Mouse (Mus musculus) kidney, adult 9 months (tissue): ENCODE data around the gene Tbp.

Source experiments
- DNase-seq: peaks from one replicate; pipeline ENCODE4 v3.0.0; 2022

Tbp gene

DNA sequence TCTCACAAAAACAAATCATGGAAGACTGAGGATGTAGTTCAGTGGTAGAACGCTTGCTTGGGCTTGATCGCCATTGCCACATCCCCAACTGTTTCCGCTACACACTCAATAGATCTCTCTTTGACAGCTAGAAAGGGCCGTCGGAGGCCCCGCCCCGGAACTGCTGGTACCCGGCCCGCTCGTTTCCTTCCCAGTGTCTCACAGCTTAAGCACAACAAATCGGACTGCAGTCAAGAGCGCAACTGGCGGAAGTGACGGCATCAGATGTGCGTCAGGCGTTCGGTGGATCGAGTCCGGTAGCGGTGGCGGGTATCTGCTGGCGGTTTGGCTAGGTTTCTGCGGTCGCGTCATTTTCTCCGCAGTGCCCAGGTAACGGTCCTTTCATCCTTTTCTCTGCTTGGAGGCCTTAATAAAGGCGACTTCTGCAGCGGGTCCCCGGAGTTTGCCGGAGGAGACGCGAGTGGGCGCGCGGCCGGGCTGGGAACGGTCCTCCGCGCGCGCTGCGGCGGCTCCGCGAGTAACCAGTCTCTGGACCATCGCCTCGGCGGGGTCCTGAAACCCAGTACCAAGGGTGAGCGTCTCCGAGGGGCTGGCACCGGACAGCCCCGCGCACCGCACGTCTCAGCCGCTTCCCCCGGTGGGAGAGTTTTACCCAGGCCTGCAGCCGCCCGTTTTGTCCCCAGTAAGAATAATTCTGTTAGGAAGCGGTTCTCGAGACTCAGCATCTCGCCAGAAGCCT, at the start of gene Tbp, which contains the start of gene Psmb1:
Gene Tbp (plus strand): TSS at position 233 of the 739 bp plus-strand sequence.
Gene Psmb1 (minus strand): TSS at position 96 of the 739 bp plus-strand sequence.
- DNase-seq: peak; percentile 99

DNA sequence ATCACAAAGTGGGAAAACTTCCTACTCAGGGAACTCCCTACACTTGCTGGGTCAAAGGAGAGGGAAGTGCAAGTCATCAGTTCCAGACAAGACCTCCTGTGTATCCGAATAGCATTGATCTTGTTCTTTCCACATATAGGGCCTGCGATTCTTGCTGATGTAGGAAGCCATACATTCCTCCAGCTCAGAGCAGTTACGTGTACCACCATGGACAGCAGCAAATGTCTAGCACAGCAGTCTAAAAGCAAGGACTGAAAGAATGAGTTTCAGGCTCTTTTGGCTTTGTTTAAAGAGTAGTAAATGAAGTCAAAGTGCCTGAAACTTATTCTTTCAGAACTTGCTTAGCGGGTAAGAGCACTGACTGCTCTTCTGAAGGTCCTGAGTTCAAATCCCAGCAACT, 44.5 kb upstream of the Tbp start:
- no peak for DNase-seq

DNA sequence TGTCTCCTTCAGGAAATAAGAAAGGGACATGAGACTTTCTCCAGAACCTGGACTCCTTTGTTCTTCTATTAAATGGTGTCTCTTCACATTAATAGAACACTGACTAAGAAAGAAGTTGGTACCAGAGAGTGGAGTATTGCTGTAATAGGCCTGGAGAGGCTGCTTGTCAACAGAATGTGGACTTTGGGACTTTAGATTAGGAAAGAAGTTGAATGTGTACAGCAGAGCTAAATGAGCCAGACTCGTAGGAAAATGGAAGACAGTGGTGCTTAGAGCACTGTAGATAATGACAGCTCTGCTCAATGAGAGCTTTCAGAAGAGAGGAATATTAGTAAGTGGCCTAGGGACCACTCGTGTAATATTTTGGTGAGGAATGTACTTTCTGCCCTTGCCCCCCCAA, 43.1 kb upstream of the Tbp start:
- DNase-seq: no peak

DNA sequence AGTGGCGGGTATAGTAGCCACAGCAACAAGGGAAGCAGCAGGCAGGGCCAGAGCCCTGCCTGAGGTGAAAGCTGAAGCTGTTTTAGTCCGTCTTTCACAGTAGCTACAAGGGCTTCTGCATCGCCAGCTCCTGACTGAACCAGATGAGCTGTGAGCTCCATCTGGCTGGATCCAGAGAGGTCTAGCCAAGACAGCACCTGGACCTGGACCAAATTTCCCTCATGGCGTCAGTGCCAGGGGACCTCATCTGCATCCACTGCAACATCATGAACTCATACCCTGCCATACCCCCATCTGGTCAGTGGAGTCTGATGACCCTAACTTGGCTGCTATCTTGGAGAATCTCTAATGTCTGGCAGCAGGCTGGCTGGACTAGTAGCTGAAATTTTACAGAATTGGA, 39.9 kb upstream of the Tbp start:
- no peak for DNase-seq

DNA sequence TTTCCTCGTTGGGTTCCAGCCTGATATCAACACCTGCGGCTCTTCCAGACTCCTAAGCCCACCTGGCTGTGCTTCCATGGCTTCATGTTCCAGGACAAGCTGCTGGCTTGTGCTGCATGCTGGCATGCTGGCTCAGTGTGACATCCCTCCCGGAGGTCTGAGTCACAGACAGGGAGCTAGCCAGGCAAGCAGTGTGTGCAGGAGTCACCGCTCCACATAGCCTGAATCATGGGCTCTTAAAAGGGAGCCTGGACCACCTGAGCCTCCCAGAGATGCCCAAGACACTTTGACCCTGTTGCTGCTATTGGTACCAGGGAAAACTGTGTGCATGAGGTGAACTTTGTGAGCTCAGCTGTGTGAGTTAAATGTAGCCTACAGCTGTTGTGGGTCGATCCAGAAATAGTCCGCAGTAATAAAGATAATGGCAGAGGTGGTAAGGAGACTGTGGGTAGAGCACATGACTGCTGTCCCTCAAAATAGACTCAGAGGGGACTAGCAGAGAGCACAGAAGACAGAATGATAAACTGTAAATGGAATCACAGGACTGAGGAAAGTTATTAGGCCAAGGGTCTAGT, 37.7 kb upstream of the Tbp start:
- no peak for DNase-seq

DNA sequence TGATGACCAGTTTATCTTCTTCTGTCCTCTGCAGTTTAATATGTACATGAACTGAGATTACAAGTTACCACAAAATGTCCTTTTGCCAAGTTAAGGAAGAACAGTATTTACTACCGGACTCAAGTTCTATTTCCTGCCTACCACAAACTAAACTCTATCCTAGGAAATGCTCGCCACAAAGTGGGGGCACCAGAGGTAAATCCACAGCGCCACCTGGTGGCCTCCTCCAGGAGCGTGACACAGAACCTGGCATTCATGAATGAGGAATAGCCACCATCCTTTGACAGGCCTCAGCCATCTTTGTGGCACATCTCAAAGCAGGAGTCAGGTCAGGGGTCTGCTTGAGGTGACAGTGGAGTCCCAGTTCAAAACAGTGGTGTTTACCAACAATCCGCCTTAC, 32.0 kb upstream of the Tbp start:
- DNase-seq: peak; percentile 66

DNA sequence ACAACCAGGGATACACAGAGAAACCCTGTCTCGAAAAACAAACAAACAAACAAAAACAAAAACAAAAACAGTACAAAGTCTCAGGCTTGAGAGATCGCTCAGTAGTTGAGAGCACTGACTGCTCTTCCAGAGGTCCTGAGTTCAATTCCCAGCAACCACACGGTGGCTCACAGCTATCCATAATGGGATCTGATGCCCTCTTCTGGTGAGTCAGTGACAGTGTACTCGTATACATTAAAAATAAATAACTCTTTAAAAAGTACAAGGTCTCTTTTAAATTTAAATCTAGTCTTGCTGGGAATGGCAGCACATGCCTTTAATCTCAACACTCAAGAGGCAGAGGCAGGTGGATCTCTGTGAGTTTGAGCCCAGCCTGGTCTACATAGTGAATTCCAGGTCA, 27.0 kb upstream of the Tbp start:
- no peak for DNase-seq

DNA sequence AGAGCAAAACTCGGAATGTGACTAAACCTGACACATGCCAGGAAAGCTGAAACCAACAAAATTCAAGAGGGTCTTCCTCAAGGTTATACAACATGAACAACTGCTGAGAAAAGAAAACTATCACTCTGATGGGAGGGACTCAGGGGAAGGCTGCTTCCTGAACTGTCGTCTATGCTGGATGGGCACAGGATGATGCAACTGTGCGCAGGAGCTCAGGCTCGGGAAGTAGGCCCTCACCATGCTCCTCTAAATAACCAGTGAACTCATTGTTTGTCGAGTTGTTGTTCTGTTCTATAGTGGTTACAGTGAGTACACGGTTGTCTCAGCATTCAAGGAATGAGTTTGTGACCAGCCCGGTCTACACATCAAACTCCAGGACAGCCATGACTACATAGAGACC, 9.1 kb upstream of the Tbp start:
- DNase-seq: no peak

DNA sequence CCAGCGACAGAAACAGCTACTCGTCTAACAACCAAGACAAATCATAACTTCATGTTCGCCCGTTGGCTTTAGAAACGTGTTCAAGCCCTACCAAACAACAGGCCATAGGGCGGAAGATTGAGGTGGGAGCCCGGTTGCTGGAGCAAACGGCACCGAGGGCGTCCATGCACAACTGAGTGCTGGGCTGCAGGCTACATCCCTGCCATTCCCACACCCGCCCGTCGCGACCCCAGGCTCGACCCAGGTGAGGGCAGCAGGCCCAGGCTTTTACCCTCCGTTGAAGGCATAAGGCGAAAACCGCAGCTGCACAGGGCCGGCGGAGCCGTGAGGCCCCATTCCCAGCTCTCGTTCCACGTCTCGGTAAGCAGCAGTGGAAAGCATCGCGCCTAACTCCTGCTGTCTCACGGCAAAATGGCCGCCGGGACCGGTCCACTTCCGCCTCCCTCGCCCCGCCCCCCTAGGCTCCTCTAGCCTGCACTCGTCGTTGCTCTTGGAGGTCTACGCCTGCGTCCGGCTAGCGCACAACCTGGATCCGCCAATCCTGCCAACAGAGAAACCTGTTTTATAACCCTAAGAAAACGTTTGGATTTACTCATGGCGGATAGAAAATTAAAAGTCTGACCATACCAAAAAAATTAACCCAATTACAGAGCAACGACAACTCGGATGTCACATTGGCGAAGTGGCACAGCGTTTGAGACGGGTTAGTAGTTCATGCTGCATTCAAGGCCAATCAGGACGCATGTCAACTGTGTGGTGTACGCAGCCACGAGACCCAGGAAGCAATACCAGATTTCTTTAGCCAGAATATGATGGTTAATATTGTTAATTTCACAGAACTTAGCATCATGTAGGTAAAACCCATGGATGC, 1.6 kb upstream of the Tbp start:
- DNase-seq: peak; percentile 96

DNA sequence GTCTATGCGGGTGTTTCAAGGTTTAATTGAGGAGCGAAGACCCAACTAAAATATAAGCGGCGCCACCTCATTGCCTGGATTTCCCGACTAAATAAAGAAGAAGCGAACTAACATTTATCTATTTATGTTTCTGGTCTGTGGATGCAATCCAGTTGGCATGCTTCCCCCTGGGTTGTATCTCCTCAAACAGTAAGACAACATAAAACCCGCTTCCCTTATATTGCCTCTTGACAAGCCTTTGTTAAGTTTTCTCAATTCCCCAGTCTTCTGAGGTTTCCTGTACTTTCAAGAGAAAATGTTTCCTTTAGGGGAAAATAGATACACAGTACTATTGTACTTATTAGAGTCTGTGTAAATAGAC, 955 bp upstream of the Tbp start:
- no peak for DNase-seq

DNA sequence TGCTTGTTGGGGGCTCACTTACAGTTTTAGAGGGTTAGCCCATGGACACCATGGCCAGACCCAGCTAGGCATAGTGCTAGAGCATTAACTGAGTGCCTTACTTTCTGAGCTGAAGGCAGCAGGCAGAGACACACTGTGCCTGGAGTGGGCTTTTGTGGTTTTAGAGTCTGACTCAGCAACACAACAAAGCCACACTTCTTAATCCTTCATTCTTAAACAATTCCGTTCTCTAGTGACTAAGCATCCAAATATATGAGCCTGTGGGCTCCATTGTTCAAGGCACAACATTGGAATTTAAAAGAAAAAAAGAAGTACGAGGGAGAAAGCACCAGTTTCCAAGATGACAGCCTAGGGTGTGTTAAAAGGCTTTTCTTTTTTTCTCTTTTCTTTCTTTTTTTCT, 11.0 kb downstream of the Tbp start:
- no peak for DNase-seq

DNA sequence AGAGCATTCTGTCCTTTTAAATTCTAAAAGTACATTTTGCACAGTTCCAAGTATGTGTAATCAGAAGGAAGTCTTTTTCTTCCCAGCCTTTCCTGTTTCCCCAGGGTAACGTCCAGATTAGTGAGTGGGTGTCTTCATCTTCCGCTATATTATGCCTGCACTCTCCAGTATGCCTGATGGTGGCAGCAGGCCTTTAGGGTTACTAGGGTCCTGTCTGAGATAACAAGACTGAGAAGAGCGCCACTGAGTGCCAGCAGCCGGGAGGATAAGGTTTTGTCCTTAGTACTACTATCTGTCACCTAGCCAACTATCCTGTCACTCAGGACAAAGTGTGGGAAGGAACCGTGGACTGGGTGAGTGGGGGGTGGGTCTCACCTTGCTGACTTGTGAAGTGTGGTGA, 18.1 kb downstream of the Tbp start:
- no peak for DNase-seq

DNA sequence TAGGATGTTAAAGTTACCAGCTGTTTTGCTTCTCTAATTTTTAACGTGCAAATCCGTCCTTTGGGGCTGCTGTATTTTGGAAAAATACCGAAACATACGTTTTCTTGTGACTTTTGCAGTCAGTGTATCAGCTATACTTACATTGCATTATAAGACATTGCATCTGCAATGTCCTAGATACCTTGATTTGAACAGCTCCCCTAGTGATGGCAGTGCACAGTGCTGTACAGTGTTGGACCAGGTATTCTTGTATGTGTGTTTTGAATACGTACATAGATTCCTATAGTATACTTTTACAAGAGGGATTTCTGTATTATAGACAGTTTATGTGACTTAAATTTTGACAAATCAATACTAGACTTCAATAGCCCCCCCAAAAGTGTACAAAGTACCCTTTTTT, 18.5 kb downstream of the Tbp start:
- DNase-seq: no peak

DNA sequence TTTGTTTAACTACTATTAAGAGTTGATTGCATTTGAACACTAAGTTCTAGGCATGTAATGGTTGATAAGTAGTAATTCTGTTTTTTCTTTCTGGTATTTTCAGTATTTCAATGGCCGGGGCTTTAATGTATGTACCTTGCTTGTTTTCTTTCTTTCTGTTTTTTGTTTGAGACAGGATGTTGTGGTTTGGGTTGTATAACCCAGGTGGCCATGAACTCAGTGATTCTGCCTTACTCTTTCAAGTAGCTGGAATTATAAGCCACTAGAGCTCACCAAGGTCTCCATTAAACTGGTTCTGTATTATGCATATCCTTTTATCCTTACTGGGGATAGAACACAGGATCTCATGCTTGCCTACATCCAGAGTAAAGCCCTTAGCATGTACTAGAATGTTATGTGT, 19.1 kb downstream of the Tbp start:
- DNase-seq: no peak

DNA sequence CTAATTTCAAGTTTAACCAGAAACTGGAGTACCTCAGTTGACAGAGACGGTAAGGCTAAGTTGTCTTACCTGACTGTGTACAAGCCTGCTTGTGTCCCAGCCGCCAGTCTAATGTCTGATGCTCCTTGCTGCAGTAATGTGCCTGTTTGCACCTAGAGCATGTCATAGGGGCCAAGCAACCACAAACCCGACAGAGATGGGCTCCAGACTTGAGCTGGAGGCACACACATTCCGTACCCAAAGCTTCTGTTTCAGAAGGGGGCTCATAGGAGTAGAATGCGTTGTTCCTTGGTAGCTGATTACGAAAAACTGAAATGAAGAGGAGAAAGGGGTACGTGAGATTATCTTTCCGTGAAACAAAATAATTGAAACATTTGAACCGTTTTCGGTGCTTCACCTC, 26.6 kb downstream of the Tbp start:
- no peak for DNase-seq

DNA sequence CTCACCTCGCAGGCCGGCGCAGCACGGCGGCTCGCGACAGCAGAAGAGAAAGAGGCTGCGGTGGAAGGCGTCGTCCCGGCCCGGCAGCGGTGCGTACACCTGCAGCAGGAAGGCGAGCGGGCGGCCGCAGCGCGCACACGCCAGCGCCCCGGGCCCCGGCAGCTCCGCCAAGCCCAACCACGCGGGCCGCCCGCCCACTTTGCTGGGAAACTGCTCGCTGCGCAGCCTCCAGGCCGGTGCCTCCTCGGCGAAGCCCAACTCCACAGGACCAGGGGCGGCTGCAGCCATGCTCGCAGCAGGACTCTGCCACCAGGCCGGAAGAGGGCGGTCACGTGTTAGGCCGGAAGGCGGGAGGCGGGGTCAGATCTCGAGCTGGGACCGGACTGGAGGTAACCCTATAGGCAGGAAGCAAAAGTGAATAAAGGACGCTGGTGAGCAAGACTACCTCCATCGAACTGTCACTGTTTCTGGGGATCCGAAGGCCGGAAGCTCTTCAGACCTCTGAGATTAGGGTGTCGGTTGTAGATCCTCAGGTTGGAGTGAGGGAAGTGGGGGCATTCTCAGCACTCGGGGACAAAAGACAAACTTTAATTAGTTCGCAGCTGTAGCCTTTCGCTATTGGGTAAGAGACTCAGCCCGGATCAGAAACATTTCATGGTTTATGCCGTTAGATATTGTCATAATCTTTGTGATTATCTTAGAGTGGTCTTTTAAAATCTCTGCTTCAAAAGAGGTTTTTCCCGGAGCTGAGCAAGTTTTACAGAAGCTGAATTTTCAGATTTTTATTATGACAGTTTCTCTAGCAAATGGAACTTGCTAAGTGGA, 27.5 kb downstream of the Tbp start, which contains the start of gene Pdcd2:
Gene Pdcd2 (minus strand): TSS at position 316 of the 825 bp plus-strand sequence.
- peak; percentile 97 for DNase-seq

DNA sequence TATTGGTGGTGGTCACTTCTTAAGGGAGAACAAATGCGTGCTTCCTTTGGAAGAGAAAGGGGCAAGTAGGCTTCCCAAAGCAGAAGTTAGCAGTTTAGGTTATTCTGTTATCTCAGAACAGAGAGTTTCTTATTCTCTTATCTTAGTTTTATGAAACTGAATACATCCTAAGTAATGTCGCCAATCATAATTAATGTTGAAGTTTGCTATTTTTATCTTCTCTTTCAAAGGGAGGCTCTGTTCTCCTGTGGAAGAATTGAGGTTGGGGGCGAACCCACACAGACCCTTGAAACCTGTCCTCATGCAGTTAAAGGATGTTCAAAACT, 28.1 kb downstream of the Tbp start:
- DNase-seq: no peak

DNA sequence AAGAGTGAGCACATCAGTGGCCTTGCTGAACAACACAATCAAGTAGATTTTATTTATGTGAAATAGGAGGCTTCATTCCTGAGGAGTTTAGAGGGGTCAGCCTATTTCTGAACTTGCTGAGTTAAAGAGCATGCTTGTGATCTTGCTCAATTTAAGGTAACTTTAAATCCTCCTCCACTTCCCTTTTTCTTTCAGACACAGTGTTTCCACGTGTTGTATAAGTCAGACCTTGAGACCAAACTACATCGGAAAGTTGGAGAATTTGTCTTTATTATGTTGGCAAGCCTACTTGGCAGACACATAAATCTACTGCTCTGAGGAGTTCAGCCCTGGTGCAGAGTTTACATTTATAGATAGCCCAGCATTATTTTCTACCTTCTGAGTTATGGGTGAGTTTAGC, 29.2 kb downstream of the Tbp start:
- no peak for DNase-seq

DNA sequence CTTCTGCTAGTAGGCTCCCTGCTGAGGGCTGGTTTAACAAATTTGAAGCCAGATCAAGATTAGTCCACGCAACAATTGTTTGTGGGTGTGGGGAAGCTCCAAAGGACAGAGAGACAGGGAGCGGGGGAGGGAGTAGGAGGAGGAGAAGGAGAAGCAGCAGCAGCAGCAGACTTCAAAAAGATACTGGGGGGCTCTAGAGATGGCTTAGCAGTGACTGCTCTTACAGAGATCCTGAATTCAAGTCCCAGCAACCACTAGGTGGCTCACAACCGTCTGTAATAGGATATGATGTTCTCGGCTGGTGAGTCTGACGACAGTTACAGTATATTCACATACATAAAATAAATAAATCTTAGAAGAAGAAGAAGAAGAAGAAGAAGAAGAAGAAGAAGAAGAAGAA, 30.5 kb downstream of the Tbp start:
- peak; percentile 40 for DNase-seq

DNA sequence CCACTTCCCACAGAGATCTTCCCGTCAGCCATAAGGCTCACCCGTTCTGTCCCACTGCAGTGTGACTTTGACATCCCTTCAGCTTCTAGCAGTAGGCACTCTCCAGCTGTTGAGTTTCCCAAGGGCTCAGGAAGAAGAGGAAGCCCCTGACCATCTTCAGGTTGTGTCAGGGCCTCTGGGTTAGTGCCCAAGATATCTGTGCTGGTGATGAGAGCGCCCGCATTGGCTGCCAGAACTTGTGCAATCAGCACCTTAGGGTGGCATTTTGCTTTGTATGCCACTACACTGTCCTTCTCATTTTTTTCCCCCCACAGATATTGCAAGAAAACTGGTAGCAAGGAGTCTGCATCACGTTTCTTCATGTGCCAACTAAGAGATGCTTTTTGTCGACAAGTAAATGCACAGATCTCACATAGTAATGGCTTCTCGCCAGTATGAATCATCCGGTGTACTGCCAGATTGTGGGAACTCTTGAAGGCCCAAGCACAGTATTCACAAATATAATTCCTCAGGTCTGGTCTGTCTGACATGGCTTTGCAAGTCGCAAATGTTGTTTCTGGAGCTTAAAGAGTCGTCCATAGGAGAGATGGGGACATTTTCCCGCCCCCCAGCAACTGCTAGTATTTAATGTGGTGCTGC, 35.6 kb downstream of the Tbp start:
- no peak for DNase-seq

DNA sequence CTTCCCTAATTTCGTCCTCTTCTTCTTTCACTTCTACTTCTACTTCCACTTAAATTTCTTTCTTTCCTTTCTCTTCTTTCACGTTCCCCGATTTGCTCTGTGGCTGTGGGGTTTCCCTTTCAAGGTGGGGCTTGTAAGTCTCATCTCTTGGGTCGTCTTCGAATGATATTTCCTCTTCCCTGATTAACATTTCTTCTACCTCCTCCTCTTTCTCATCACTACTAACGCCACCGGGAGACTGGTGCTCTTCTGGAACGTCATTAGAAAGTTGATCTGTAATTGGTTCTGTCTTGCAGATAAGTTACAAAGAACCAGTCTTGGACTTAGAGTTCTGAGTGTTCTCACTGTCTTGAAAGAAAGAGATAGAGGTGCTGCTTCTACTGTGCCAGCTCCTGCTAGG, 36.3 kb downstream of the Tbp start:
- no peak for DNase-seq

DNA sequence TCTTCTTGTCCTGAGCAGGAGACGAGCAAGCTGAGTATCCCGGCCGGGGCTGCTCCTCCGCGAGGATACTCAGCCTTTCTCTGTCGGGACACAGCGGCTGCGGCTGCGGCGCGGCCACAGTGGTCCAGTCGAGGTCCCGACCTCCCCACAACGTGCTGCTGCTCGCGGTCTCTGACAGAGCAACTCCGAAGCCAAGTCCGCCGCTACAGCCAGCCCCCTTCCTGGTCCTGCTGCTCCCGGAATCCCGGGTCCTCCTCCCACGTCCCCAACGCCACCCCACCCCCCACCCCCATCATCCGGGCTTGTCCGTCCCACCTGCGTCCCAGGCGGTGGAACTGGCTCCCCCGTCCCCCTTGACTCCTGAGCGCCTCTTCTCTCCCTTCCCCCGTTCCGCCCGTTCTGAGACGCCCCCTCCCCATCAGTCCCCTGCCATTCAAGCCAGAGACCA, 36.8 kb downstream of the Tbp start:
- DNase-seq: no peak

DNA sequence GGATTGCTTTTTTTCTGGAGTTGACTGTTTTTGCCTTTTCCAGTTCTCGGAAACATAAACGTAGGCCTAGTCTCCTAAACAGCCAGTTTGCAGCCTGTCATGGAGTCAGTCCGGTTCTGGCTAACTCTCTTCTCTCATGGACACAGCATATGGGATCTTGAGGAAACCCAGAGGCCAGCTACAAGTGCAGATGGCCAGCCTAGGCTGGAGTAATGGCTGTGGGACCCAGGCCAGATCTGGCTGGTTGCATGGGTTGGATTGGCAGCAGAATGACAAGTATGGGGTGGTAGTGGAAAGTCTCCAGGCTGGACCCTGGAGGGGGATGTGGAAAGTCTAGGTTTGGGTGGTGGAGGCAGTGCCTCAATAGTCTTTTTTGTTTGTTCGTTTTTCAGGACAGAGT, 40.6 kb downstream of the Tbp start:
- DNase-seq: no peak
